Mouse (Mus musculus) heart, adult 2 months (tissue): ENCODE results near the gene Oaf.
A peak's percentile ranks its signal among the peaks of the same experiment; 100 is the strongest.

Experiments used
- CTCF ChIP-seq: fragments of 200-600 bp; IDR thresholded peaks from 2 replicates; pipeline ENCODE4 v1.8.1; 2022; ENCODE audit warnings: antibody characterized with exemption, mild to moderate bottlenecking, moderate library complexity
- POLR2A ChIP-seq: fragments of 200-500 bp; IDR thresholded peaks from 2 replicates; pipeline ENCODE4 v1.6.1; 2011; ENCODE audit warnings: mild to moderate bottlenecking, low read depth, low read length, control low read depth; ENCODE audit not compliant: insufficient read depth

DNA sequence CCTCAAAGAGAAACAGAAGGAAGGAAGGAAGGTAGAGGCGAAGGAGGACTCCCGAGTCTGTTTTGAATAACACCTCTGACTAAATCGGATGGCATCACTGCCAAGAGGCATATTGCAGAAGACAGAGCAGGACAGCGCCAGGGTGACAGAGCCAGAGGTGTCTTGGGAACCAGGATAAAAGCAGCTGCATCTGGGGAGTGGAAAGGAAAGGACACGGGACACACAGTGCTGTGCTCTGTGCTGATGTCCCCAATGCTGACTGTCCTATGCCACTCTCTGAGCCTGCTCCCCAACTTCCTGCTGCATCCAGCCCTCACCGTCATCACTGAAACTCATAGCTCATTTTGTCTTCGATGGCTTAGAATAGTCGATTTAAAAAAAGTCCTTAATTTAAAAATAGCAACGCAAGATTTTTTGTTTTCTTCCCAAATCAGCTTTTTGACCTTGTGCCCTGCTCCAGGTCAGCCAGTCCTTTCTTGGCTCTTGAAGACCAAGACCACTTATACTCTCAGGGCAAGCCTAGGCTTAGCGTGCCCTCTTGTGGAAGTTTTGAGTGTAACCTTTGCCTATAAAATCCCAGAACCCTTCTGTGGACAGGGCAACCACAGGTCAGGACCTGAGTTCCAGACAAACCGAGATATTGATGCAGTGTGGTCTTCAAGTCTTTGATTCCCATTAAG lies 28.8 kb downstream of the Oaf start:
- peak; percentile 96 for TF ChIP-seq CTCF
- no peak for TF ChIP-seq POLR2A
